Mouse (Mus musculus): ENCODE data around the gene Col4a3.

The Col4a3 gene

DNA sequence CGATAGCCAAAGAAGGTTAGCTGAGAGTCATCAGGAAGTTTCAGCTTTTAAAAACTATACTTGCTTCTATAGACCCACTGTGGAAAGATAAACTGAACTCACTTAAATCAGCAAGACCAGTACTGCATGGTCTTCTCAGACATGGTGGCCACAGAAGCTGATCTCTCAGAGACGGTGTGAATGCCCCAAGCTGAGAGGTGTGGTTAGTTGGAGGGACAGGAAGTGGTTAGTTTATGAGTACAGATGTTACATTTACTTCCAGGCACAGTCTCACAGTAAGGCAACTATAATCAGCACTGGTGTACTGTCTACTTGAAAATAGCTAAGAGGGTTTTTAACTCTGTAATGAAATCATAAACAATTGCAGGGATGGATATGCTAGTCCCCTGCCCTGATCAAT, 75.5 kb downstream of the Col4a3 start:
- Histone ChIP-seq H3K36me3 (ENCODE audit: insufficient read depth, low read length) (no peaks in the 10 kb centered on the region), H3K4me1 (replicated peaks; ENCODE audit: low read depth, low read length) (no peaks in the 10 kb centered on the region), H3K27me3 (ENCODE audit: insufficient read depth, low read length) (no peaks in the 10 kb centered on the region), H3K9me3 (ENCODE audit: low read length) (peaks cover 7% of the 10 kb centered on the region; the same call in 1 of the 2 replicates), H3K4me3 (replicated peaks; ENCODE audit: low read length) (no peak overlapping the region)
- TF ChIP-seq NANOG (IDR thresholded peaks at IDR 0.05; ENCODE audit: borderline replicate concordance, low read length) (no peak), POU5F1 (IDR thresholded peaks at IDR 0.05; ENCODE audit: borderline replicate concordance, low read length) (no peak), CTCF (conservative IDR thresholded peaks at IDR 0.05; ENCODE audit: low read length) (no peak)

- Histone ChIP-seq H3K4me3 (replicated peaks; ENCODE audit: low read length) (no peak overlapping the region), H3K4me1 (replicated peaks; ENCODE audit: low read depth, low read length) (no peaks in the 10 kb centered on the region), H3K9me3 (ENCODE audit: low read length) (no peaks in the 10 kb centered on the region), H3K36me3 (ENCODE audit: insufficient read depth, low read length) (no peaks in the 10 kb centered on the region), H3K27me3 (ENCODE audit: insufficient read depth, low read length) (no peaks in the 10 kb centered on the region)
- no peak for TF ChIP-seq CTCF (conservative IDR thresholded peaks at IDR 0.05; ENCODE audit: low read length)
Observed at GRCm38 (mm10) chr1:82663522-82663921, 76.8 kb downstream of the Col4a3 start.

DNA sequence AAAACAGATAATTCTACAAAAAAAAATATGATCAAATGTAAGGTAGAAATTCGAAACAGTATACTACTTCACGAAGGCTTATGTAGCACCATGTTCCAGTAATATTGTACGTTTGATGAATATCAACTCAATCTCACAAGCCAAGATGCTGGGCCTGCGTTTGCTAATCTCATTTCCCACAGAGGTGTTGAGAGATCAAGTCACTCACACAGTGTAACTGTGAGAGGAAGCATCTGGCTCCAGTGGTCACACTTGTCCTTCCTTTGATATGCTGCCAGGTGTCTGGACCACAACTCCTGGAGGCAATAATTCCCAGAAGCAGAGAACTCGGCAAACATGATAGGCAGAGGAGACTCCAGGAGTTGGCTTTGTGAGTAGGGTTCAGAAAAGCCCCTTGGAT, 99.6 kb downstream of the Col4a3 start:
- H3K4me3 ChIP-seq (replicated peaks; ENCODE audit: low read length), result no peak overlapping the region
- no peaks in the 10 kb centered on the region for H3K9me3 ChIP-seq (ENCODE audit: low read length)
- TF ChIP-seq CTCF (conservative IDR thresholded peaks at IDR 0.05; ENCODE audit: low read length), result no peak
- no peak for TF ChIP-seq NANOG (IDR thresholded peaks at IDR 0.05; ENCODE audit: borderline replicate concordance, low read length)
- no peak for TF ChIP-seq POU5F1 (IDR thresholded peaks at IDR 0.05; ENCODE audit: borderline replicate concordance, low read length)
- no peaks in the 10 kb centered on the region for H3K27me3 ChIP-seq (ENCODE audit: insufficient read depth, low read length)
- H3K36me3 ChIP-seq (ENCODE audit: insufficient read depth, low read length), result no peaks in the 10 kb centered on the region
- H3K4me1 ChIP-seq (replicated peaks; ENCODE audit: low read depth, low read length), result no peaks in the 10 kb centered on the region

DNA sequence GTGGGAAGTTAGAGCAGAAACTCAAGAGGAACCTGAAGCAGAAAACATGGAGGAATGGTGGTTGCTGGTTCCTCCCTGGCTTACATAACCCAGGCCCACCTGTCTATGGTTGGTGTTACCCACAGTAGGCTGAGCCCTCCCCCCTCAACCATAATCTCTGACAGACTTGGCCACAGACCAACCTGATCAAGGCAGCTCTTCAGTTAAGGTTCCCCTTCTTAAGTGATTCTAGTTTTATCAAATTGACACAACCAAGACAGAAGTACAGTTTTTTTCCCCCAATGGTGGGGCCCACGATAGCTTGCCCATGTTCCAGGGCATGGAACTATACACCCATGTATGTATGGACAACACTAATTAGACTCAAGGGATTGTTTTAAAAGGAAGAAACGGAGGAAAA, 100.1 kb downstream of the Col4a3 start:
- Histone ChIP-seq H3K36me3 (ENCODE audit: insufficient read depth, low read length) (no peaks in the 10 kb centered on the region), H3K4me3 (replicated peaks; ENCODE audit: low read length) (no peak overlapping the region), H3K9me3 (ENCODE audit: low read length) (no peaks in the 10 kb centered on the region), H3K4me1 (replicated peaks; ENCODE audit: low read depth, low read length) (no peaks in the 10 kb centered on the region), H3K27me3 (ENCODE audit: insufficient read depth, low read length) (no peaks in the 10 kb centered on the region)
- TF ChIP-seq POU5F1 (IDR thresholded peaks at IDR 0.05; ENCODE audit: borderline replicate concordance, low read length) (no peak), NANOG (IDR thresholded peaks at IDR 0.05; ENCODE audit: borderline replicate concordance, low read length) (no peak), CTCF (conservative IDR thresholded peaks at IDR 0.05; ENCODE audit: low read length) (no peak)

GRCm38 (mm10) chr1:82687931-82688330, 101.2 kb downstream of the Col4a3 start:
- Histone ChIP-seq H3K4me3 (replicated peaks; ENCODE audit: low read length) (no peak overlapping the region), H3K36me3 (ENCODE audit: insufficient read depth, low read length) (no peaks in the 10 kb centered on the region), H3K9me3 (ENCODE audit: low read length) (no peaks in the 10 kb centered on the region), H3K4me1 (replicated peaks; ENCODE audit: low read depth, low read length) (no peaks in the 10 kb centered on the region), H3K27me3 (ENCODE audit: insufficient read depth, low read length) (no peaks in the 10 kb centered on the region)
- no peak for TF ChIP-seq POU5F1 (IDR thresholded peaks at IDR 0.05; ENCODE audit: borderline replicate concordance, low read length)
- no peak for TF ChIP-seq NANOG (IDR thresholded peaks at IDR 0.05; ENCODE audit: borderline replicate concordance, low read length)
- no peak for TF ChIP-seq CTCF (conservative IDR thresholded peaks at IDR 0.05; ENCODE audit: low read length)

- no peak overlapping the region for H3K4me3 ChIP-seq (replicated peaks; ENCODE audit: low read length)
- H3K9me3 ChIP-seq (ENCODE audit: low read length), result no peaks in the 10 kb centered on the region
- H3K27me3 ChIP-seq (ENCODE audit: insufficient read depth, low read length), result no peaks in the 10 kb centered on the region
- H3K36me3 ChIP-seq (ENCODE audit: insufficient read depth, low read length), result no peaks in the 10 kb centered on the region
- no peak for TF ChIP-seq NANOG (IDR thresholded peaks at IDR 0.05; ENCODE audit: borderline replicate concordance, low read length)
- TF ChIP-seq POU5F1 (IDR thresholded peaks at IDR 0.05; ENCODE audit: borderline replicate concordance, low read length), result no peak
- TF ChIP-seq CTCF (conservative IDR thresholded peaks at IDR 0.05; ENCODE audit: low read length), result no peak
- H3K4me1 ChIP-seq (replicated peaks; ENCODE audit: low read depth, low read length), result no peaks in the 10 kb centered on the region
Observed at GRCm38 (mm10) chr1:82695915-82696314, 109.2 kb downstream of the Col4a3 start.

DNA sequence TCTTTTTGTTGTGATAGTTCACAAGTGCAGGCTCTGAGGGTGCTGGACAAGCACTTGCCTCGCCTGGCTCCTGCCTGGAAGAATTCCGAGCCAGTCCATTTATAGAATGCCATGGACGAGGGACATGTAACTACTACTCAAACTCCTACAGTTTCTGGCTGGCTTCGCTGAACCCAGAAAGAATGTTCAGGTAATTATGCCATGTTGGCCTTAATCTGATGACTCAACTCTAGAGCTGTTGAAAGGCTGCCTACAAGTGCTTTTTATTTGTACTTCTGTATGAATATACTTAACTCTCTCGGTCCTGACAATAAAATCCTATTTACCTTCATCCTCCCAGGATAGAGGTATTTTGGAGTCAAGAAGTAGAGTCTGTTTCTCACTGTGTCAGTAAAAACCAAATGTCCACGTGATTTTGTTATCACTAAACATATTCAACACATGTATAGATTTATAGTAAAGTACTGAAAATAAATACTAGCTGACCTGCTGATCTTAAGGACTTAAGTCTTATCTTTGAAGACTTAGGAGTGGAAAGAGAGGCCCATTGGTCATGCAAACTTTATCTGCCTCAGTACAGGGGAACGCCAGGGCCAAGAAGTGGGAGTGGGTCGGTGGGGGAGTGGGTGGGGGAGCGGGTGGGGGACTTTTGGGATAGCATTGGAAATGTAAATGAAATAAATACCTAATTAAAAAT, 131.2 kb downstream of the Col4a3 start:
- TF ChIP-seq CTCF (conservative IDR thresholded peaks at IDR 0.05; ENCODE audit: low read length) (no peak), POU5F1 (IDR thresholded peaks at IDR 0.05; ENCODE audit: borderline replicate concordance, low read length) (no peak), NANOG (IDR thresholded peaks at IDR 0.05; ENCODE audit: borderline replicate concordance, low read length) (no peak)
- Histone ChIP-seq H3K9me3 (ENCODE audit: low read length) (no peaks in the 10 kb centered on the region), H3K36me3 (ENCODE audit: insufficient read depth, low read length) (no peaks in the 10 kb centered on the region), H3K27me3 (ENCODE audit: insufficient read depth, low read length) (no peaks in the 10 kb centered on the region), H3K4me3 (replicated peaks; ENCODE audit: low read length) (no peak overlapping the region), H3K4me1 (replicated peaks; ENCODE audit: low read depth, low read length) (no peaks in the 10 kb centered on the region)

- Histone ChIP-seq H3K27me3 (ENCODE audit: insufficient read depth, low read length) (no peaks in the 10 kb centered on the region), H3K36me3 (ENCODE audit: insufficient read depth, low read length) (peaks cover 23% of the 10 kb centered on the region), H3K4me1 (replicated peaks; ENCODE audit: low read depth, low read length) (peaks cover 12% of the 10 kb centered on the region), H3K9me3 (ENCODE audit: low read length) (no peaks in the 10 kb centered on the region), H3K4me3 (replicated peaks; ENCODE audit: low read length) (peak within 1 kb of the TSS; percentile 90)
- TF ChIP-seq POU5F1 (IDR thresholded peaks at IDR 0.05; ENCODE audit: borderline replicate concordance, low read length) (no peak), NANOG (IDR thresholded peaks at IDR 0.05; ENCODE audit: borderline replicate concordance, low read length) (no peak), CTCF (conservative IDR thresholded peaks at IDR 0.05; ENCODE audit: low read length) (no peak)
Observed at GRCm38 (mm10) chr1:82724339-82725025, 137.8 kb downstream of the Col4a3 start, which contains the start of gene Mff. Mff (plus strand) TSS chr1:82724890.

Measured in E14TG2a.4 (cell line).